Mouse (Mus musculus) C2C12 (cell line): Measurements from ENCODE around the gene Slc19a3. TPM values are rescaled to one million over a fixed set of nuclear protein-coding genes. Genes with fewer than 3 reads are reported as not detected.

Experiments used
- H3K27me3 ChIP-seq: one replicate; pipeline ENCODE4 v1.6.1; 2011; ENCODE audit not compliant: control insufficient read depth, insufficient read depth, insufficient read length
- H3K36me3 ChIP-seq: one replicate; pipeline ENCODE4 v1.6.1; 2011; ENCODE audit not compliant: control insufficient read depth, insufficient read depth
- H3K4me3 ChIP-seq: one replicate; pipeline ENCODE4 v1.5.1; 2011; ENCODE audit warnings: mild to moderate bottlenecking, control low read depth; ENCODE audit not compliant: poor library complexity, insufficient read depth, severe bottlenecking
- H3K79me2 ChIP-seq: one replicate; pipeline ENCODE4 v1.6.1; 2011; ENCODE audit not compliant: control insufficient read depth, insufficient read depth
- H3K79me3 ChIP-seq: one replicate; pipeline ENCODE4 v1.6.1; 2011; ENCODE audit warnings: low read depth, control low read depth
- H3ac ChIP-seq: one replicate; pipeline ENCODE3; 2011; ENCODE audit warnings: low read depth; ENCODE audit not compliant: control insufficient read depth, insufficient read length
- CEBPB ChIP-seq: IDR thresholded peaks from one replicate; pipeline ENCODE4 v1.6.1; 2011; ENCODE audit warnings: low read depth, mild to moderate bottlenecking, control low read depth, moderate library complexity
- CTCF ChIP-seq: IDR thresholded peaks from one replicate; pipeline ENCODE4 v1.5.1; 2011; ENCODE audit not compliant: control insufficient read depth, insufficient read depth, insufficient read length
- FOSL1 ChIP-seq: IDR thresholded peaks from one replicate; pipeline ENCODE4 v1.8.0; 2011; ENCODE audit warnings: mild to moderate bottlenecking, low read length; ENCODE audit not compliant: poor library complexity, insufficient read depth, severe bottlenecking
- MAX ChIP-seq: IDR thresholded peaks from one replicate; pipeline ENCODE4 v1.6.1; 2011; ENCODE audit warnings: mild to moderate bottlenecking, control low read depth
- MYOD1 ChIP-seq: IDR thresholded peaks from one replicate; pipeline ENCODE4 v1.6.1; 2011; ENCODE audit warnings: low read depth; ENCODE audit not compliant: control insufficient read depth, insufficient read length
- MYOG ChIP-seq: IDR thresholded peaks from one replicate; pipeline ENCODE4 v1.6.1; 2011; ENCODE audit not compliant: control insufficient read depth, insufficient read length; ENCODE audit errors: extremely low read depth
- USF1 ChIP-seq: IDR thresholded peaks from one replicate; pipeline ENCODE4 v1.6.1; 2011; ENCODE audit warnings: low read depth, mild to moderate bottlenecking, control low read depth, moderate library complexity
- polyA plus RNA-seq: library from polyadenylated mRNA; unstranded; fragments of >200 nt; fragmentation: generic; extraction: Trizol; gene quantifications from one replicate; pipeline ENCODE4 v1.2.1, GENCODE M21; 2012; ENCODE audit warnings: missing spikeins

Slc19a3 gene
- polyA plus RNA-seq, 1 experiment, result not detected

- Histone ChIP-seq H3K4me3 (no peak overlapping the region), H3K79me3 (no peaks in the 10 kb centered on the region), H3K27me3 (peaks cover 5% of the 10 kb centered on the region), H3K79me2 (no peaks in the 10 kb centered on the region), H3K36me3 (no peaks in the 10 kb centered on the region), H3ac (no peak overlapping the region)
- TF ChIP-seq CEBPB, result no peak
- no peak for TF ChIP-seq USF1
- TF ChIP-seq MYOD1, result no peak
- no peak for TF ChIP-seq CTCF
- no peak for TF ChIP-seq MAX
- TF ChIP-seq FOSL1, result no peak
- no peak for TF ChIP-seq MYOG
Observed at GRCm38 (mm10) chr1:83032508-83032907, 5.7 kb downstream of the Slc19a3 start.

- peaks cover 10% of the 10 kb centered on the region for H3K27me3 ChIP-seq
- no peaks in the 10 kb centered on the region for H3K79me2 ChIP-seq
- H3K4me3 ChIP-seq, result no peak overlapping the region
- no peak overlapping the region for H3ac ChIP-seq
- no peaks in the 10 kb centered on the region for H3K36me3 ChIP-seq
- H3K79me3 ChIP-seq, result no peaks in the 10 kb centered on the region
- TF ChIP-seq MAX, result no peak
- TF ChIP-seq CTCF, result no peak
- TF ChIP-seq MYOG, result no peak
- TF ChIP-seq FOSL1, result no peak
- TF ChIP-seq MYOD1, result no peak
- no peak for TF ChIP-seq USF1
- TF ChIP-seq CEBPB, result no peak
Observed at GRCm38 (mm10) chr1:83031950-83032349, 6.3 kb downstream of the Slc19a3 start.

- Histone ChIP-seq H3K79me3 (no peaks in the 10 kb centered on the region), H3ac (no peak overlapping the region), H3K79me2 (no peaks in the 10 kb centered on the region), H3K4me3 (no peak overlapping the region), H3K36me3 (no peaks in the 10 kb centered on the region), H3K27me3 (peaks cover 6% of the 10 kb centered on the region)
- no peak for TF ChIP-seq USF1
- no peak for TF ChIP-seq CTCF
- TF ChIP-seq MYOG, result no peak
- TF ChIP-seq FOSL1, result no peak
- TF ChIP-seq MYOD1, result no peak
- no peak for TF ChIP-seq MAX
Observed at GRCm38 (mm10) chr1:83016556-83016955, 21.7 kb downstream of the Slc19a3 start.

GRCm38 (mm10) chr1:83015329-83015879 is 22.8 kb downstream of the Slc19a3 start:
- peaks cover 6% of the 10 kb centered on the region for H3K27me3 ChIP-seq
- no peak overlapping the region for H3K4me3 ChIP-seq
- H3K79me2 ChIP-seq, result no peaks in the 10 kb centered on the region
- no peaks in the 10 kb centered on the region for H3K36me3 ChIP-seq
- TF ChIP-seq MYOG (no peak), MAX (no peak), FOSL1 (no peak), CEBPB (no peak), MYOD1 (no peak), CTCF (no peak), USF1 (no peak)
- no peaks in the 10 kb centered on the region for H3K79me3 ChIP-seq
- no peak overlapping the region for H3ac ChIP-seq

- no peak overlapping the region for H3K4me3 ChIP-seq
- no peaks in the 10 kb centered on the region for H3K79me2 ChIP-seq
- H3K27me3 ChIP-seq, result peaks cover 6% of the 10 kb centered on the region
- H3ac ChIP-seq, result no peak overlapping the region
- H3K36me3 ChIP-seq, result no peaks in the 10 kb centered on the region
- TF ChIP-seq FOSL1 (no peak), CEBPB (no peak), MYOG (no peak), CTCF (no peak)
- no peaks in the 10 kb centered on the region for H3K79me3 ChIP-seq
Observed at GRCm38 (mm10) chr1:83014477-83014876, 23.8 kb downstream of the Slc19a3 start.

GRCm38 (mm10) chr1:83007471-83007870 is 30.8 kb downstream of the Slc19a3 start:
- peaks cover 37% of the 10 kb centered on the region for H3K27me3 ChIP-seq
- TF ChIP-seq FOSL1 (no peak), MAX (no peak)
- no peak overlapping the region for H3K4me3 ChIP-seq
- no peak overlapping the region for H3ac ChIP-seq
- no peaks in the 10 kb centered on the region for H3K79me2 ChIP-seq
- H3K79me3 ChIP-seq, result no peaks in the 10 kb centered on the region
- no peaks in the 10 kb centered on the region for H3K36me3 ChIP-seq
